Mouse (Mus musculus) forebrain, embryonic 10.5 days (tissue): ENCODE results near the gene Lsm14b. TPM values are rescaled to one million over a fixed set of nuclear protein-coding genes. Genes with fewer than 3 reads are reported as not detected.

Source experiments
- DNase-seq: peaks from one replicate; pipeline ENCODE4 v3.0.0-alpha.2; 2017; ENCODE audit warnings: low spot score; ENCODE audit errors: extremely low spot score
- H3K27ac ChIP-seq: fragments of 300-500 bp; sonication (generic); 2 replicates; pipeline ENCODE4 v1.5.1; 2016; ENCODE audit warnings: mild to moderate bottlenecking
- H3K27me3 ChIP-seq: fragments of 300-500 bp; sonication (generic); 2 replicates; pipeline ENCODE4 v1.6.1; 2016; ENCODE audit warnings: mild to moderate bottlenecking; ENCODE audit not compliant: poor library complexity, severe bottlenecking
- H3K36me3 ChIP-seq: fragments of 300-500 bp; sonication (generic); replicated peaks from 2 replicates; pipeline ENCODE4 v1.6.1; 2016; ENCODE audit warnings: mild to moderate bottlenecking, moderate library complexity
- H3K4me1 ChIP-seq: fragments of 300-500 bp; sonication (generic); 2 replicates; pipeline ENCODE4 v1.6.1; 2016
- H3K4me3 ChIP-seq: fragments of 300-500 bp; sonication (generic); 2 replicates; pipeline ENCODE4 v1.5.1; 2016; ENCODE audit warnings: mild to moderate bottlenecking, moderate library complexity
- H3K9me3 ChIP-seq: fragments of 300-500 bp; sonication (generic); 2 replicates; pipeline ENCODE4 v1.6.1; 2016; ENCODE audit warnings: mild to moderate bottlenecking, moderate library complexity
- WGBS: fragments of 180-500 bp; shearing (Covaris S2); methylation state at CpG from one replicate; pipeline ENCODE4 v1.1.7; 2016; 5-methylcytosine and 5-hydroxymethylcytosine counted together
- polyA plus RNA-seq: library from polyadenylated mRNA; unstranded; fragments of >200 nt; fragmentation: Nextera tagmentation; extraction: Ambion mirVana; gene quantifications from 2 replicates; pipeline ENCODE4 v1.2.1, GENCODE M21; 2016

Gene Lsm14b
- polyA plus RNA-seq = 8.5 and 8.9 TPM in 2 replicates

DNA sequence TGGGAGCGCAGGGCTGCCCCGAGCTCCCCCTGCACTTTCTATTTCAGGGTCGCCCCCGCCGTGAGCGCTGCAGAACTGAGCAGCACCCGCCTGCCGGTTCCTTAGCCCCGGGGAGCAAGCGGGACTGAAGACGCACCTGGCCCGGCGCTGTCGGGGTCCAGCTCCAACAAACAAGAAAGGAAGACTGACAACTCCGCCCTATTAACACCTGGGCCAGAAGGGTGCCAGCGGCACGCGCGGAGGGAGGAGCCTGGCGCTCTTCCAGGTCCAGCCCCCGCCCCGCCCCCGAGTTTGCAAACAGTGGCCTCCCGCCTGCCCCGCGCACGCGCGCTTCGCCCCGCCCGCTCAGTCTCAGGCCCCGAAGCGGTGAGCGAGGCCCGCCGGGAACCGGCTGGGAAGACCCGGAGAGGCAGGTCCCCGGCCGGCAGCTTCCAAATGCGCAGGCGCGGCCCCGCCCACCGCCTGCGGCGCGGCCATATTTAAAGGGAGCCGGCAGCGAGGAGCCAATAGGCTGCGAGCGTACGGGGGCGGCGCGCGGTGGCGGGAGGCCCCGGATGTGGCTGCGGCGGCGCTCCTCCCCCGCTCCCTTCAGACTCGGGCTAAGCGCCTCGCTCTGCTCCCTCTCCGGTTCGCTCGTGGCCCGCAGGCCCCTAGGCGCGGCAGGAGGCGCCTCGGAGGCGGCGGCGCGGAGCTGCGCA is at the start of gene Lsm14b:
Gene Lsm14b, plus strand, starts transcription at position 587 of the 698 bp plus-strand sequence.
- Histone ChIP-seq H3K27ac (peak within 1 kb of the TSS; percentile 97), H3K4me1 (peaks cover 56% of the 10 kb centered on the region), H3K27me3 (peaks cover 44% of the 10 kb centered on the region), H3K9me3 (no peaks in the 10 kb centered on the region), H3K36me3 (peaks cover 32% of the 10 kb centered on the region), H3K4me3 (peak within 1 kb of the TSS; percentile 99)
- WGBS = under 1% methylated on average over 80 of the region's 80 CpGs
- peak; percentile 99 for DNase-seq

GRCm38 (mm10) chr2:179975851-179976250 is 48.9 kb upstream of the Lsm14b start:
- DNase-seq = no peak
- peak overlapping the region; percentile 98 for H3K27ac ChIP-seq

DNA sequence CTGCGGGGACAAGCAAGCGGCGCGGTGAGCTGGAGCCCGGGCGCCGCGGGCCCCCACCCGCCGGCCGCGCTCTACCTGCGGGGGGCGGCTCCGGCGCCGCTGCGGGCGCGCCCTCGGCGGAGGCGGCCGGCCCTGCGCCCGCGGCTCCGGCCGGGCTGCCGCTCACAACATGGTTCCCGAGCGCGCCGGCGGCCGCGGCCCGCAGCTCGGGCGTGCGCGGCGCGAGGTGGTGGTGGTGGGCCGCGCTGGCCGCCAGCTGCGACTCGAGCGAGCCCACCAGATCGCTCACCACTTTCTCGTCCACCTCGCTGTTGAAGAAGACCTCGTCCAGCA is 48.5 kb upstream of the Lsm14b start:
- Histone ChIP-seq H3K27ac (peak overlapping the region; percentile 98), H3K4me1 (peaks cover 53% of the 10 kb centered on the region), H3K27me3 (no peaks in the 10 kb centered on the region), H3K36me3 (no peaks in the 10 kb centered on the region), H3K9me3 (no peaks in the 10 kb centered on the region), H3K4me3 (peak overlapping the region; percentile 89)
- 7% methylated on average over 53 of the region's 54 CpGs for WGBS
- no peak for DNase-seq

More at GRCm38 (mm10) chr2:179975851-179976250, 48.9 kb upstream of the Lsm14b start:
- Histone ChIP-seq H3K4me3 (peak overlapping the region; percentile 89), H3K27me3 (no peaks in the 10 kb centered on the region), H3K9me3 (no peaks in the 10 kb centered on the region), H3K4me1 (peaks cover 57% of the 10 kb centered on the region), H3K36me3 (no peaks in the 10 kb centered on the region)
- WGBS = 15% methylated on average over 80 of the region's 82 CpGs

- H3K9me3 ChIP-seq = no peaks in the 10 kb centered on the region
- no peaks in the 10 kb centered on the region for H3K36me3 ChIP-seq
- H3K27ac ChIP-seq = peak within 1 kb of the TSS; percentile 98
- H3K27me3 ChIP-seq = no peaks in the 10 kb centered on the region
- H3K4me1 ChIP-seq = peaks cover 48% of the 10 kb centered on the region
- WGBS = under 1% methylated on average over 61 of the region's 84 CpGs
- peak within 1 kb of the TSS; percentile 89 for H3K4me3 ChIP-seq
- DNase-seq = peak; percentile 87
Observed at GRCm38 (mm10) chr2:179976628-179977343, 48.0 kb upstream of the Lsm14b start, which contains the start of gene Taf4. Gene Taf4, minus strand, starts transcription at chr2:179976646.

DNA sequence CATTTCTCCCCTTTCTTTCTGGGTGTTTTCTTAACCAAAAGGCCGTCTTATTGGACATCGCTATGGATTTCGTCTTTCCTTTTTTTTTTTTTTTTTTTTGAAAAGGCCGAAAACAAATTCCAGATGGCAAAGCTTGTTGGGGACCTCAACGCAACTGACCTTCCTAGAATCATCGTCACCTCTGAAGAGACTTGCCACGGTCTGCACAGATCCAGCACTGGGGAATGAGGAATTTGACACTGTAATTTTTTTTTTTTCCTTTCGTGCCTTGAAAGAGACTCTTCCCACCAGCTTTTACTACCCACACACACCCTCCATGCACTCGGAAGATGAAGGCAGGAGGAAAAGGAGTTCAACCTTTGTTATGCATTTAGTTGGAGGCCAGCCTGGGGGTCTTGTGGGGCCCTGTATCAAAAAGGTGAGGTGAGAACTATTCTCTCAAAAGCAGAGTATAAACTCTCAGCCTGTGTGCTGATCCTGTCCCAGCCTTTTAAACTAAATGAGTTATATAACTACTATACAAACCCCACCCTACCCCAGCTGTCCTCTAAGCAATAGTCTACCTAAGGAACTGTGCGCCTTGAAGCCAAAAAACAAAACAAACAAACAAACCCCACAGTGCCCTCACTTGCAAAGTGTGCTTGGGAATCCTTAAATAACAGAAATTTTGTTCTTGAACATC is 47.3 kb upstream of the Lsm14b start:
- H3K36me3 ChIP-seq = no peaks in the 10 kb centered on the region
- no peak for DNase-seq
- peak overlapping the region; percentile 98 for H3K27ac ChIP-seq
- H3K27me3 ChIP-seq = no peaks in the 10 kb centered on the region
- peak overlapping the region; percentile 89 for H3K4me3 ChIP-seq
- 11% methylated on average over 10 of the region's 10 CpGs for WGBS
- H3K9me3 ChIP-seq = no peaks in the 10 kb centered on the region
- H3K4me1 ChIP-seq = peaks cover 41% of the 10 kb centered on the region

GRCm38 (mm10) chr2:179978250-179978649 is 46.5 kb upstream of the Lsm14b start:
- no peak for DNase-seq
- Histone ChIP-seq H3K36me3 (no peaks in the 10 kb centered on the region), H3K27me3 (no peaks in the 10 kb centered on the region), H3K4me3 (peak overlapping the region; percentile 89; the same call in 1 of the 2 replicates), H3K4me1 (peaks cover 33% of the 10 kb centered on the region), H3K9me3 (no peaks in the 10 kb centered on the region), H3K27ac (no peak overlapping the region)
- 70% methylated on average over 3 of the region's 3 CpGs for WGBS

- no peaks in the 10 kb centered on the region for H3K36me3 ChIP-seq
- peaks cover 21% of the 10 kb centered on the region for H3K4me1 ChIP-seq
- H3K4me3 ChIP-seq = no peak overlapping the region
- no peak overlapping the region for H3K27ac ChIP-seq
- no peaks in the 10 kb centered on the region for H3K27me3 ChIP-seq
- WGBS = 79% methylated on average over 8 of the region's 8 CpGs
- DNase-seq = no peak
- no peaks in the 10 kb centered on the region for H3K9me3 ChIP-seq
Observed at GRCm38 (mm10) chr2:179979836-179980235, 45.0 kb upstream of the Lsm14b start.

GRCm38 (mm10) chr2:179980616-179981015 is 44.2 kb upstream of the Lsm14b start:
- DNase-seq = no peak
- WGBS = 64% methylated on average over 4 of the region's 4 CpGs
- no peaks in the 10 kb centered on the region for H3K36me3 ChIP-seq
- peaks cover 19% of the 10 kb centered on the region for H3K4me1 ChIP-seq
- H3K27ac ChIP-seq = no peak overlapping the region
- no peaks in the 10 kb centered on the region for H3K27me3 ChIP-seq
- no peak overlapping the region for H3K4me3 ChIP-seq
- H3K9me3 ChIP-seq = no peaks in the 10 kb centered on the region

DNA sequence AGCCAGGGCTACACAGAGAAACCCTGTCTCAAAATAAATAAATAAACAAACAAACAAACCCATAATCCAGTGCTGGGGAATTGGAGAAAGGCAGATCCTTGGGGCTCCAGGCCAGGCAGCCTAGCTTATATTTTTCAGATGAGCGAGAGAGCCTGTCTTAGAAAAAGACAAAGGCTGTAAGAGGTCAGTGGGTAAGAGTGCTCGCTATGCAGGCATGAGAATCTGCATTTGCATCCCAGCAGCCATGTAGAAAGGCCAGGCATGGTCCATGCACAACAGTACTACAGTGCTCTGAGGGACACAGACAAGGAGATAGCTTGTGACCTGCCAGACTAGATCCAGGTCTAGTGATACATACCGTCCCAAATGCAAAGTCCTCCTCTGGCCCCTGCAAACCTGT is 42.1 kb upstream of the Lsm14b start:
- DNase-seq = no peak
- H3K4me3 ChIP-seq = no peak overlapping the region
- H3K27me3 ChIP-seq = no peaks in the 10 kb centered on the region
- peaks cover 14% of the 10 kb centered on the region for H3K4me1 ChIP-seq
- no peak overlapping the region for H3K27ac ChIP-seq
- H3K36me3 ChIP-seq = no peaks in the 10 kb centered on the region
- H3K9me3 ChIP-seq = no peaks in the 10 kb centered on the region
- WGBS = 88% methylated on average over 3 of the region's 3 CpGs

- Histone ChIP-seq H3K4me1 (peaks cover 6% of the 10 kb centered on the region), H3K27ac (no peak overlapping the region), H3K36me3 (no peaks in the 10 kb centered on the region), H3K27me3 (no peaks in the 10 kb centered on the region), H3K4me3 (no peak overlapping the region), H3K9me3 (no peaks in the 10 kb centered on the region)
- 50% methylated on average over 7 of the region's 7 CpGs for WGBS
- DNase-seq = no peak
Observed at GRCm38 (mm10) chr2:179984830-179985229, 40.0 kb upstream of the Lsm14b start.

GRCm38 (mm10) chr2:179985695-179986094 is 39.1 kb upstream of the Lsm14b start:
- Histone ChIP-seq H3K27ac (no peak overlapping the region), H3K4me3 (no peak overlapping the region), H3K27me3 (no peaks in the 10 kb centered on the region), H3K4me1 (peaks cover 6% of the 10 kb centered on the region), H3K9me3 (no peaks in the 10 kb centered on the region), H3K36me3 (no peaks in the 10 kb centered on the region)
- DNase-seq = no peak
- WGBS = 79% methylated on average over 1 of the region's 1 CpGs

DNA sequence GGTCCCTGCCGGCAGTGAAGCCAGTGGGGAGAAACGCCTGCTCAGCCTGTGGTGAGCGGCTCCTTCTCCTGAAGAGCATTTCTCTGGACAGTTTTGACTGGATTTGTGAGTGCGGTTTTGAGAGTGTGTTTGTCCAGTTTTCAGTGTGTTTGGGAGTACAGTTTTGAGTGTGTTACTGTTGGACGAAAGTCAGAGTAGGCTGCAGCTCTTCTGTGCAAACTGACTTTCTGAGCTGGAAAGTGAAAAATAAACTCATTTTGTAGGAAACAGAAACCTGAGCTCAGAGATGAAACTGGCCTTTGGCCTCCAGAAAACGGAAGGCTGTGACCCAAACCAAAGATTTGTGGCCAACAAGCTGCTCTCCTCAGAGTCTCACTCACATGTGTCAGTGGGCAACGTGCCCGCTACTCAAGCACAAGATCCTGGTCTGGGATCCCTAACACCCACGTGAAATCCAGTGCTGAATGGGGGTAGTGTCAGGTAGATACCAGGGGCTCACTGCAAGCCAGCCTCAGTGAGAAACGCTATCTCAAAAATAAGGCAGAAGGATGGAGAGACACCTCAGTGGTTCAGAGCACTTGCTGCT is 38.3 kb upstream of the Lsm14b start:
- Histone ChIP-seq H3K27me3 (no peaks in the 10 kb centered on the region), H3K4me1 (peaks cover 6% of the 10 kb centered on the region), H3K36me3 (no peaks in the 10 kb centered on the region), H3K4me3 (no peak overlapping the region), H3K9me3 (no peaks in the 10 kb centered on the region), H3K27ac (no peak overlapping the region)
- no peak for DNase-seq
- WGBS = 81% methylated on average over 10 of the region's 10 CpGs
